Mouse (Mus musculus): ENCODE measurements at regions not wholly inside any gene's neighbourhood (a gene's known extent, or its start where the extent isn't known, plus 50 kb on each side); places are given as distances from the start of the nearest gene placed in this dataset.
A peak's percentile ranks its signal among the peaks of the same experiment; 100 is the strongest.
"Not testable (repeated sequence)": the region's sequence is repeated elsewhere in the genome, so short reads cannot be mapped to it uniquely, and the experiment has no call there.

- DNase-seq (ENCODE audit: low spot score): no peak
Observed at GRCm38 (mm10) chr1:102062268-102062667, 2289.7 kb downstream of the Cntnap5b start.

GRCm38 (mm10) chr1:102105658-102106057 is 2333.1 kb downstream of the Cntnap5b start:
- no peak for DNase-seq (ENCODE audit: low spot score)

- no peak for DNase-seq (ENCODE audit: low spot score)
Observed at GRCm38 (mm10) chr1:102139021-102139420, 2366.5 kb downstream of the Cntnap5b start.

- DNase-seq (ENCODE audit: low spot score): no peak
Observed at GRCm38 (mm10) chr1:102146368-102146767, 2373.8 kb downstream of the Cntnap5b start.

GRCm38 (mm10) chr1:102166649-102167048 is 2394.1 kb downstream of the Cntnap5b start:
- DNase-seq (ENCODE audit: low spot score): no peak

- DNase-seq (ENCODE audit: low spot score): no peak
Observed at GRCm38 (mm10) chr1:102170566-102171286, 2398.2 kb downstream of the Cntnap5b start.

GRCm38 (mm10) chr1:102185925-102186324 is 2413.4 kb downstream of the Cntnap5b start:
- no peak for DNase-seq (ENCODE audit: low spot score)

GRCm38 (mm10) chr1:102235473-102235872 is 2462.9 kb downstream of the Cntnap5b start:
- no peak for DNase-seq (ENCODE audit: low spot score)

- not testable (repeated sequence) for DNase-seq (ENCODE audit: low spot score)
Observed at GRCm38 (mm10) chr1:102263126-102263860, 2490.7 kb downstream of the Cntnap5b start.

GRCm38 (mm10) chr1:102264457-102264856 is 2491.9 kb downstream of the Cntnap5b start:
- not testable (repeated sequence) for DNase-seq (ENCODE audit: low spot score)

- DNase-seq (ENCODE audit: low spot score): no peak
Observed at GRCm38 (mm10) chr1:102274456-102274855, 2493.9 kb upstream of the Cdh20 start.

GRCm38 (mm10) chr1:102288288-102288687 is 2480.0 kb upstream of the Cdh20 start:
- DNase-seq (ENCODE audit: low spot score): no peak

- DNase-seq (ENCODE audit: low spot score): no peak
Observed at GRCm38 (mm10) chr1:102303526-102303925, 2464.8 kb upstream of the Cdh20 start.

- peak; percentile 42 for DNase-seq (ENCODE audit: low spot score)
Observed at GRCm38 (mm10) chr1:102353136-102353535, 2415.2 kb upstream of the Cdh20 start.

GRCm38 (mm10) chr1:102357911-102358310 is 2410.4 kb upstream of the Cdh20 start:
- not testable (repeated sequence) for DNase-seq (ENCODE audit: low spot score)

GRCm38 (mm10) chr1:102378613-102379012 is 2389.7 kb upstream of the Cdh20 start:
- peak; percentile 2 for DNase-seq (ENCODE audit: low spot score)
